Mouse (Mus musculus) megakaryocyte, embryonic 14.5 days (primary cell): ENCODE data around the gene Arhgef16.

Experiments
- FLI1 ChIP-seq: IDR thresholded peaks from 2 replicates; pipeline ENCODE4 v1.6.1; 2012; ENCODE audit warnings: low read length, inconsistent platforms, mixed read lengths
- GATA1 ChIP-seq: IDR thresholded peaks from 3 replicates; pipeline ENCODE4 v1.6.1; 2012; ENCODE audit warnings: mixed read lengths, low read length, inconsistent platforms, borderline replicate concordance

DNA sequence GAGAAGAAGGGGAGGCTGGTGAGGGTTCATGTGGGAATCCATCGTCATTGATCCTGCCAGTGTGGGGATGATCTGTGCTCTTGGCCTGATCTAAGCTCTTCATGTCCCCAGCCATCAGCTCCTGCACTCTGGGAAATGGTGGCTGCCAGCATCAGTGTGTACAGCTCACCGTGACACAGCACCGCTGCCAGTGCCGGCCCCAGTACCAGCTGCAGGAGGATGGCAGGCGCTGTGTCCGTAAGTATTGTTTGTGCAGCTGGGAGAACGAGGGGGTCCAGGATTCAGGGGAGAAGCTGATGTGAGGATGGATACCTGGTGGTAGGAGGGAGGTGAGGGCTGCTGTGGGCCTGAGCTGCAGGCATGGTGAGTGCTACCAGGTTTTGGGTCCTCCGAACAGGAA is 52.2 kb downstream of the Arhgef16 start:
- TF ChIP-seq GATA1: no peak
- TF ChIP-seq FLI1: no peak
